Mouse (Mus musculus) embryo, embryonic 10.5 days (tissue): ENCODE measurements at regions not wholly inside any gene's neighbourhood (a gene's known extent, or its start where the extent isn't known, plus 50 kb on each side); places are given as distances from the start of the nearest gene placed in this dataset.
A peak's percentile ranks its signal among the peaks of the same experiment; 100 is the strongest.
"Not testable (repeated sequence)": the region's sequence is repeated elsewhere in the genome, so short reads cannot be mapped to it uniquely, and the experiment has no call there.

Experiments
- DNase-seq: peaks from one replicate; pipeline ENCODE4 v3.0.0-alpha.2; 2015; ENCODE audit warnings: low spot score

DNA sequence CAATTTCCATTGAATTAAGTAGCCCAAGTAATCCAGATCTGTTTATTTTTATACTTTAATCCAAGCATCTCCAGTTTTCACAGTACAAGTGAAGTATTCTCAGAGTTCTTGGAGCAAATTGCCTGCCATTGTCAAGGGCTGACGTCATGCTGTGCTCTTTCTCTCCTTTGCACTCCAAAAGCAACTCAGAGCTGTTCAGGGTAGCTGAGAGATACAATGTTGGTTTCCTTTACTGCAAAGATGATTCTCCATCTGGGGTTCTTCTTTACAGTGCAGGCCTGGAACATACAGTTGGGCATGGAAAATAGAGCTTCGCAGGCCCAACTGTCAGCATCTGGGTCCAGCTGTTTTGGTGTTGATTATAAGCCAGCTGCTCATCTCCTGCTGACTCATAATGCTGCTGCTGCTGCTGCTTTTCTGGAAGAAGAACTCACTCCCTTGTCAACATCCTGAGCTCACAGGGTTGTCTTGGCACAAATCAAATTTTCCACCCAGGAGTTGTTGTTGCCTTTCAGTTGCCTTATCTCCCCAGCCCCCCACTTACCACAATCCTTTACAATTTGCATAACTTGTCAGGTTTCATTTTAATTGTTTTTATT is 454.7 kb upstream of the Slc5a7 start:
- DNase-seq: no peak

DNA sequence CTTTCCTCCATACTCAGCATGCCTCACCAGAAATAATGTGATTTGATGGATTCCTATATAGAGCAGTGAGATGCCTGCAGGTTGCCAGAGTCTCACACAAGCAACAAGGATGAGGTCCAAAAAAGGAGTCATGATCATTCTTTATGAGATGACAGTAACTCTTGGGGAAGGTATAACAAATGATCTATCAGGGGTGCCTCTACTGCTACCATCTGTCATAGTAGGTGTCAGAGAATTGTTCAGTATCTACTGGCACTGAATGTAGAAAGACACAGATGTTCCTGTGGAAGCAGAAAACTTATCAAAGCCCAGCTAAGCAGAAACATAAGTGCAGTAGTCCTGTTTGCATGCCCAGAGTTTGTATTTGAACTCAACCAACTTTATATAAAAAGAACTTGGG is 454.1 kb upstream of the Slc5a7 start:
- no peak for DNase-seq

DNA sequence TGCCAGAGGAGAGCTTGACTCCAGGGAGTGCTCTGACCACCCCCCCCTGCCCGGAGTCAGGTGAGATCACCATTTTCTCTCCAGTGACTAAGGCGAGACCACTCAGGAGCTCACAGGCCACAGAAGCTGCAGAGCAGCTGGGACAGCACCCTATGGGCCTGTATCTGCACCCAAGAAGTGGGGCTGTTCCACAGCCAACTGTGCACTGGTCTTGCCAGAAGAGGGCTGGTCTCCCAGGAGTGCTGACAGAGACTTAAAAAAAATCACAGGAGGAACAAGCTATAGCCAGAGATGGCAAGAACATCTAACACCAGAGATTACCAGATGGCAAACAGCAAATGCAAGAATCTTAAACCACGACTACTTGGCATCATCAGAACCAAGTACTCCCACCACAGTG is 437.0 kb upstream of the Slc5a7 start:
- no peak for DNase-seq

DNA sequence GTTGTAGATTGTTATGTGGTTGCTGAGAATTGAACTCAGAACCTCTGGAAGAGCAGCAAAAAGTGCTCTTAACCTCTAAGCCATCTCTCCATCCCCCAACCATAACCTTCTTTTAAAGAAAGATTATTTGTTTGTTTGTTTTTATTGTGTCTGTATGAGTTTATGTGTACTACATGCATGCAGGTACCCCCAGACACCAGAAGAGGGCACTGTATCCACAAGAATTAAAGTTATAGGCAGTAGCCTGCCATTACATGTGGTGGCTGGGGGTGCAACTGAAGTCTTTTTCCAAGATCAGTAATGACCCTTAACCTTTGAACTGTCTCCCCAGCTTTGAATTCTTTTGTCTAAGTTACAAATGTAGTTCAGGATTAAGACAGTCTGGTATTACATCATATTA is 428.8 kb upstream of the Slc5a7 start:
- no peak for DNase-seq

DNA sequence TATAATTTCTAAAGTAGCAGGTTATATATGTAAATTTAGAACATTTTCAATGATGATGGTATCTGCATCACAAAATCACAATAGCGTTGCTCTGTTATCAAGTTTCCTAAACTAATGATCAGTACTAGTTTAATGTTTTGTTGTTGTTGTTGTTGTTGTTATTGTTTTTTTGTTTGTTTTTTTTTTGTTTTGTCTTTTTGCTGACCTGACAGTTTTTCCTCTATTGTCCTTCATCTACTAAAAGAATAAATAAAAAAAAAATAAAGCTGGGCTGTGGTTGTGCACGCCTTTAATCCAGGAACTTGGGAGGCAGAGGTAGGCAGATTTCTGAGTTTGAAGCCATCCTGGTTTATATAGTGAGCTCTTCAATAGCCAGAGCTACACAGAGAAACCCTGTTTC is 427.9 kb upstream of the Slc5a7 start:
- no peak for DNase-seq

DNA sequence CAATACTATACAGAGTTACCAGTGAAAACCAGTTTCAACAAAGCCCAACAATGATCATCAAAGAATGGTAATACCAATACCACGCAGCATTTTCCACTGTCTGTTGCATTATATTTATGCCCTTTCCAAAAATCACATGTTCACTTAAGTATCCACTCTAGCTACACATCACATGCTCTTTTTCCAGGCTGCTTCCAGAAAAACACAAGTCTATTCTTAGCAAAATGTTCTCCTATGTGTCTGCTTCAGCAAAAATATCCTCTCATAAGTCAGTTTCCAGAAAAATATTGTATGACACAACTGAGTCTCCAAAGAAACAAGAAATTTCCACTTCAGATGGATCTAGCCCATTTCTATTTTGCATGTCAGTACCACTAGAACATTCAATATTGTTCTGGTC is 414.2 kb upstream of the Slc5a7 start:
- DNase-seq: no peak

DNA sequence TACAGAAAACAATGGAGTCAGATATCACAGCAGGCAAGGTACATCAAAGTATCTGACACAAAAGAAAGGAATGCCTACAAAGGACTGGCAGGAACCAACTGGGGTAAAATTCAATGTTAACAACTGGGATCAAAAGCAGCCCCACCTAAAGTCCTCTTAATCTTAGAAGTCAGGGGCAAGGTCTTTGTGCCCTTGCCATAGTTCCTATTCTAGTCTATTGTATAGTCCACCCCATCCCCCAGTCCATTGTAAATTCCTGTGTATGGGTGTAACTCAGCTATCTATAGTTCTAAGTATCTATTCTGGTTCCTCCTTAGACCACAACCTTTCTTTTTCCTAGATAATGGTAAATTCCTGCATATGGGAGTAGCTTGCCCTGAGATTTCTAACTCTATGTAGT is 409.0 kb upstream of the Slc5a7 start:
- DNase-seq: not testable (repeated sequence)

DNA sequence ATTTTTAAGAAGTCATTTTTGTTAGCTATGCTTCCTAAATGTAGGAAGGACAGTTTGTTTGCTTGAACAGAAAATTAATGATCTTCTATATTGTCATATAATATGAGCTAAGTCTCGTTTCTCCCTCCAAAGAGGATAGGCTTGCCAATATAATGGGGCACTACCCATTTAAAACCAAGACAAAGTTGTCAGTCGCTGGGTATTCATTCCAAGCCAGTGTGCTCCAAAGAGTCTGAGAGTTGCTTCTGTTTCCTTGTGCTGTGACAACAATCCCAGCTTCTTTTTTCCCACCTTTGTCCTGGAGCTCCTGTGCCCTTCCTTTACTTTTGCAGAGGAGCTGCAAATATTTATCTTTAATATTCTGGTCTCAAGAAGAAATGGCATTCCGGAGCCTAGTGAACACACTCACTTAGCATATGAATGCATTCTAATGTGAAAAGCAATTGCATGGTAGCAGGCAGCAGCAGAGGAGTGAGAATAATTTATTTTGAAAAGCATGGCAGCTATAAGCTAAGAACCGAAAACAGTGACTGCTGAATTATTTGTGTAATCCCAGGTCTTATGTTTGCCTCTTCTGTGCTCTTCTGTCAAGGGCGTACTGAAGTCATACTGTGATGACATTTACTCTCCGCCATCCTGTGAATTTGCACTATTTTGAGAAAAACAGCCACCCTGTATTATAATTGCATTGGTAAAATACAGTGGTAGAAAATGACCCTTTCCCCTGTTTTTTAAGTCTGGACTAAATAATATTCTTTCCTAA is 402.7 kb upstream of the Slc5a7 start:
- no peak for DNase-seq

DNA sequence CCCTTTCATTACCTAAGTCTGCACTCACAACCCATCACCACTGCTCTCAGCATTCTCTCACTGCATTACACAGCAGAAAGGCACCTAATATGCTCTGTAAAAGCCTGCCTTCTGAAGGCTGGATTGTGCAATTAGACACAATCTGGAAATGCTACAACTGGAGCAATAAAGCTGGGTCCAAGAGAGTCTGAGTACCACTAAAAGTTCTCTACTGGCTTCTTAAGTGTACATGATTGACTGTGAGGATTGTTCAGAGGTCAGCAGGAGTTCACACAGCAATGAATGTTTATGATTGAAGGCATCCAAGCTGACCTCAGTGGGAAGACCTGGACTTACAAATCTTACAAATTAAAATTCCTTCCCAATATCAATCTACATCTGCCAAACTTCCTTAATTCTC is 395.8 kb upstream of the Slc5a7 start:
- no peak for DNase-seq

DNA sequence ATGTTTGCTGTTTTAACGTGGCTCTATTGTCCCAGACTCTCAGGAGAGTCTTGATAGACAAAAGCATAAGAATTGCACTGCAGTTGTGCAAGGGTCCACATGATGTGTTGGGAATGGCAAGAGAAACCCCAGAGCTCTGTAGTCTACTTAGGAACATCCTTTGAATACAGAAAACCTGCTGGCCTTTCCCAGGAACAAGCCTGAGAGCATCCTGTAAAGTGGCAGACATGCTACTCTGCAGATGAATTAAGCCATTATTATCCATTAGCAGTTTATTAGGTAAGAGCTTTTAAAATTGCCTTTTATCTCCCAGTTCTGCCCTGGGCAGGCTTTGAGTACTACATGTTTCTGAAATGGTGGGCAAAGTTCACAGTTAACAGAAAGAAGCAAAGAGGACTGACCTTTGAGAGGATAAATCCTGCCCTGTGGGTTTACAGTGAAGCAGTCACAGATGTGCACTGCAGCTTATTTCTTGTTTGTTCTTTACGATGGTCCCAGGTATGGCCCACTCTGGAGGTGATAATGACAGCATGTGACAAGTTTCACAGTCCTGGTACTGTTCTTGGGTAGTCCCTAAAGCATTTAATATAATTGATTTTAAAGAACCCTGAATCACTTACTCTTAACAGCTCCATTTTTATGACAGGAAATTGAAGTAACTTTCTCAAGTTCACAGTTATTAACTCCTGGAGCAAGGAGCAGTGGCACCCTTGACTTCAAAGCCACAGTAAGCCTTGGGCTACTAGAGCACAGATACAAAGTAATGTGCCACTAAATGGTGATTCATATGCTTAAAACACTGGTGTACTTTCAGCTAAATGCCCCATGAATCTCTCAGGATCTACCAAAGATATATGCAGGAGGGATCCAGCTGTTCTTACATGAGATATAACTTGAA is 386.6 kb upstream of the Slc5a7 start:
- DNase-seq: no peak

DNA sequence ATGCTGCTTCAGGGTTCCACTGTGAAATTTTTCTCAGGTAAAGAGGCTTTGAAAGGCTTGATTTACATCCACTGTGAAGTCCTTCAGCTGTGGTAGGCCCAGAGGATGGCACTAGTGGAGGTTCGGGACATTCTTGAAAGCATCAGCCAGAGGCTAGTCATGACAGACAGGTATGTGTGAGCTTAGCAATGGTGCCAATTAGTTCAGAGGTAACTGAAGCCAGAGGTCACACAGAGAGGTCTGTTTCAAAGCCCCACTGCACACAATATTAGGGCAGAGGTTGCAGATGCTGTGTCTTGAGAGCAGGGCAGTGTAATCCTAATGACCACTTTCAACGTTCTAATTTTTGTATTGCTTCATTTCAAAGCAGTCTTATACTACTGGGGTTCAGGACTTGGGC is 379.3 kb upstream of the Slc5a7 start:
- no peak for DNase-seq

DNA sequence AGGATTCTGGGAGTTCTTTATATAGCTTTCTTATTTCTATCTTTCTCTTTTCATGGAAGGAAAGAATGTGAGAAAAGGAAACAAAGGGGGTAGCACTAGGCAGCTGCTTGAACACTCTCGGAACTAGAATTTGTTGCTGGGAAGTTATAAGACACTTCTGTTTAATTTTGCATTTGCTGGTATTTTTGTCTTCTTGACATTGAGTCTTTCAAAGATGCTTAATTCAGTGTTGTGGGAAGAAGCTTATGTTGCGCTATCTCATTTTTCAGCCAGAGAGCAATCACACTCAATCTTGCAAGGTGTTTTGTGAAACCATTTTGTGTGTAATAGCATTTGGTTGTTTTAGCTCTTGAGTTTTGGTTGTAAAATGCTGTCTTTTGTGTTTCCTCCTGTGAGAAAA is 370.7 kb upstream of the Slc5a7 start:
- no peak for DNase-seq

DNA sequence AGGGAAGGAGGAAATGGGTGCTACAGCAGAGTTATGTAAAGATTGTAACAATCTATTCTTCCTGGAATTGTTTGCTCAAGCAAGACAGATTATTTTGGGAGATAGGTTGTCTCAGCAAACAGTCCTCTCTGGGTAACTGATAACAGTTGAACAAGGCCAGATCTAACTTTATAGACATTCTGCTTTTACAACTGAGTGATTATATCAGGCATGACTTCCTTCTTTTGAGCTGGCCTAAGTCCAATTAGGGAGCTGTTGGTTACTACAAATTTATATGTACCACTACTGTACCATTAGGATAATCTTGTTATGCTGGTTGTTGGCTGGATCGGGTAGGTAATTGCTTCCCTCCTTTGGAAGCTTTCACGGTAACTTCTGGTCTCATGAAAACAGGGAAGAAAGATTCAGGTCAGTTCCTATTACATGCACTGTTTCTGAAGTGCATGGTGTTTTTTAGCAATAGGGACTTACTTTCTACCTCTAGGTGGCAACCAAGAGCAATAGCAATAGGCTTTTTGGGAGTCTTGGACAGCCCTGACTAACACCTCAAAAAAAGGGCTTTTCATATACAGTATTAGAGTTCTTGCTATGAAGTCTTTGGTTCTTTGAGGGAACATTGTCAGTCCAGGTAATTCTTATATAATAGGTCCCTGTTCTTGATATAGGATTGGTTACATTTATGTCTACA is 363.9 kb upstream of the Slc5a7 start:
- peak; percentile 60 for DNase-seq

DNA sequence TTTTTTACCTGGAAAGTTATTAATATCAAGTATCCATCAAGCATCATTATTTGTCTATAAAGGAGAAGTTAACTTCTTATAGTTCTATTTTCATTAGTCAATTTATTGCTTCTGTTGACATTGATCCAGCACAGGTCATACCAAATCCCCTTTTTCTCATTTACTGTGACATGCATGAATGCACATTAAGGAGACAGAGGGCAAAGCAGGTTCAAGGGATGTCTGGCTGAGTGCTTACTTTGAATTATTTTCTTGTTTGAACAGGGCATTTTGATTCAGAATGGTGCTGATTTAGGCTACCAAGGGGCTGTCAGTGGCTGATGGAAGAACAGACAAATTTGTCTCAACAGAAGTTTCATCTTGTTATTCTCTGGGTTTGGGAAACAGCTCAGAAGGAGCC is 357.7 kb upstream of the Slc5a7 start:
- peak; percentile 12 for DNase-seq
